Mouse (Mus musculus) cerebral cortex, adult 2 months (tissue): ENCODE measurements around the gene Synj2.

ENCODE experiments used
- WGBS: fragments of 180-500 bp; shearing (Covaris S2); methylation state at CpG from one replicate; pipeline ENCODE4 v1.1.7; 2018; 5-methylcytosine and 5-hydroxymethylcytosine counted together

The Synj2 gene

GRCm38 (mm10) chr17:5975099-5975977 lies 34.3 kb downstream of the Synj2 start:
- 15% methylated on average over 23 of the region's 23 CpGs for WGBS

- 29% methylated on average over 20 of the region's 20 CpGs for whole genome bisulfite sequencing
These were observed 35.4 kb downstream of the Synj2 start for GRCm38 (mm10) chr17:5976221-5977055.

- 42% methylated on average over 16 of the region's 16 CpGs for WGBS
These were observed 36.2 kb downstream of the Synj2 start for GRCm38 (mm10) chr17:5977056-5977920.

GRCm38 (mm10) chr17:5977921-5978504 lies 36.9 kb downstream of the Synj2 start:
- 39% methylated on average over 8 of the region's 8 CpGs for WGBS

GRCm38 (mm10) chr17:5978505-5979077 lies 37.5 kb downstream of the Synj2 start:
- WGBS = 55% methylated on average over 10 of the region's 10 CpGs

- 64% methylated on average over 6 of the region's 6 CpGs for WGBS
These were observed 39.8 kb downstream of the Synj2 start for GRCm38 (mm10) chr17:5980860-5981259.

- 68% methylated on average over 6 of the region's 6 CpGs for WGBS
These were observed 42.1 kb downstream of the Synj2 start for GRCm38 (mm10) chr17:5983150-5983549.

GRCm38 (mm10) chr17:5983901-5984300 lies 42.8 kb downstream of the Synj2 start:
- WGBS = 72% methylated on average over 6 of the region's 6 CpGs

GRCm38 (mm10) chr17:5984700-5985231 lies 43.7 kb downstream of the Synj2 start:
- WGBS = 79% methylated on average over 13 of the region's 13 CpGs

- 87% methylated on average over 1 of the region's 1 CpGs for WGBS
These were observed 44.2 kb downstream of the Synj2 start for GRCm38 (mm10) chr17:5985271-5985670.

- 56% methylated on average over 11 of the region's 11 CpGs for WGBS
These were observed 46.4 kb downstream of the Synj2 start for GRCm38 (mm10) chr17:5987271-5988056.

GRCm38 (mm10) chr17:5988102-5988501 lies 47.0 kb downstream of the Synj2 start:
- 67% methylated on average over 4 of the region's 4 CpGs for WGBS

- WGBS = 83% methylated on average over 5 of the region's 5 CpGs
These were observed 51.9 kb downstream of the Synj2 start for GRCm38 (mm10) chr17:5992866-5993580.

GRCm38 (mm10) chr17:5993581-5994260 lies 52.6 kb downstream of the Synj2 start:
- 77% methylated on average over 3 of the region's 3 CpGs for WGBS

- WGBS = 43% methylated on average over 6 of the region's 6 CpGs
These were observed 53.5 kb downstream of the Synj2 start for GRCm38 (mm10) chr17:5994606-5995005.

- WGBS = 93% methylated on average over 14 of the region's 14 CpGs
These were observed 55.5 kb downstream of the Synj2 start for GRCm38 (mm10) chr17:5996589-5996988.

GRCm38 (mm10) chr17:5997380-5998234 lies 56.5 kb downstream of the Synj2 start:
- 39% methylated on average over 16 of the region's 16 CpGs for WGBS
